Comparison of ENCODE assay signal across 11 mouse cellular contexts in genomic region chr4:41645488-41645887, GRCm38 (mm10). TPM values are rescaled to one million over a fixed set of nuclear protein-coding genes. Genes with fewer than 3 reads are reported as not detected.
DNase-seq lines count a peak whose midpoint lies in the region; ATAC-seq and TF ChIP-seq lines count a peak whose summit lies in the region.
"Had no signal": no experiment of that assay in that cellular context is flagged by ENCODE, and none has a peak within 500 bp of the region (broad histone marks: within the 10 kb centered on the region; RNA-seq: fewer than 3 reads in every experiment).

No protein-coding gene starts in this region.

- no peak overlapping the region for H3K4me2 ChIP-seq in midbrain, embryonic 13.5 days (replicated peaks)
- H3K4me2 ChIP-seq in stomach, postnatal 0 days (replicated peaks; ENCODE audit: low read depth): no peak overlapping the region
- H3K4me2 ChIP-seq: embryonic facial prominence, embryonic 13.5 days; midbrain, embryonic 12.5 days; stomach, embryonic 15.5 days had no signal

- no peaks in the 10 kb centered on the region for H3K9me3 ChIP-seq in midbrain, embryonic 13.5 days
- 0 out of 2 replicates have a peak, but pooled peaks cover 8% of the 10 kb centered on the region for H3K9me3 ChIP-seq in midbrain, embryonic 10.5 days (replicated peaks)
- H3K9me3 ChIP-seq in stomach, postnatal 0 days (ENCODE audit: control insufficient read depth, low read length): no peaks in the 10 kb centered on the region
- H3K9me3 ChIP-seq: embryonic facial prominence, embryonic 13.5 days; stomach, embryonic 15.5 days had no signal

- TF ChIP-seq EP300 in stomach, postnatal 0 days (optimal IDR thresholded peaks at IDR 0.05): no peak

- peak; percentile 72 for TF ChIP-seq CTCF in stomach, postnatal 0 days (IDR thresholded peaks at IDR 0.05; ENCODE audit: low read depth)

- H3K4me1 ChIP-seq in midbrain, embryonic 13.5 days (replicated peaks): peaks cover 12% of the 10 kb centered on the region
- peaks cover 28% of the 10 kb centered on the region for H3K4me1 ChIP-seq in midbrain, embryonic 10.5 days
- no peaks in the 10 kb centered on the region for H3K4me1 ChIP-seq in stomach, postnatal 0 days (replicated peaks; ENCODE audit: control insufficient read depth, insufficient read depth)
- H3K4me1 ChIP-seq: stomach, embryonic 15.5 days had no signal

- H3K4me3 ChIP-seq in midbrain, embryonic 13.5 days (replicated peaks): no peak overlapping the region
- H3K4me3 ChIP-seq in midbrain, embryonic 10.5 days: no peak overlapping the region
- no peak overlapping the region for H3K4me3 ChIP-seq in stomach, postnatal 0 days (ENCODE audit: low read depth, low read length)
- H3K4me3 ChIP-seq: embryonic facial prominence, embryonic 13.5 days; midbrain, embryonic 12.5 days; stomach, embryonic 15.5 days had no signal

- 0 out of 2 replicates have a peak, but pooled peaks have one; percentile 34 for ATAC-seq in midbrain, embryonic 13.5 days
- no peak for ATAC-seq in stomach, postnatal 0 days (ENCODE audit: low FRiP score, low TSS enrichment)

- no peak overlapping the region for H3K9ac ChIP-seq in midbrain, embryonic 13.5 days (replicated peaks)
- no peak overlapping the region for H3K9ac ChIP-seq in stomach, postnatal 0 days (ENCODE audit: low read length)
- H3K9ac ChIP-seq: embryonic facial prominence, embryonic 13.5 days; midbrain, embryonic 12.5 days; stomach, embryonic 15.5 days had no signal

- H3K27ac ChIP-seq in midbrain, embryonic 13.5 days: no peak overlapping the region
- H3K27ac ChIP-seq in midbrain, embryonic 10.5 days (replicated peaks): no peak overlapping the region
- no peak overlapping the region for H3K27ac ChIP-seq in stomach, postnatal 0 days (replicated peaks)
- H3K27ac ChIP-seq: embryonic facial prominence, embryonic 13.5 days; stomach, embryonic 15.5 days had no signal

- WGBS in midbrain, embryonic 13.5 days: 35% methylated on average over 5 of the region's 5 CpGs
- 41% methylated on average over 5 of the region's 5 CpGs for WGBS in midbrain, embryonic 10.5 days
- 22% methylated on average over 5 of the region's 5 CpGs for WGBS in stomach, postnatal 0 days

- no peaks in the 10 kb centered on the region for H3K36me3 ChIP-seq in midbrain, embryonic 13.5 days
- H3K36me3 ChIP-seq in midbrain, embryonic 10.5 days: no peaks in the 10 kb centered on the region
- H3K36me3 ChIP-seq in stomach, postnatal 0 days (ENCODE audit: control insufficient read depth, insufficient read depth, low read length): no peaks in the 10 kb centered on the region
- H3K36me3 ChIP-seq: embryonic facial prominence, embryonic 13.5 days; midbrain, embryonic 12.5 days; stomach, embryonic 15.5 days had no signal

- H3K27me3 ChIP-seq in midbrain, embryonic 13.5 days: peaks cover 3% of the 10 kb centered on the region; the same call in 1 of the 2 replicates
- H3K27me3 ChIP-seq in midbrain, embryonic 10.5 days (ENCODE audit: low read depth, poor library complexity, severe bottlenecking): no peaks in the 10 kb centered on the region; the same call in 1 of the 2 replicates
- H3K27me3 ChIP-seq in stomach, postnatal 0 days (ENCODE audit: control insufficient read depth, insufficient read depth, low read length): no peaks in the 10 kb centered on the region
- H3K27me3 ChIP-seq: embryonic facial prominence, embryonic 13.5 days; midbrain, embryonic 12.5 days; stomach, embryonic 15.5 days had no signal

- DNase-seq in embryo, embryonic 10.5 days (ENCODE audit: low spot score): peak; percentile 68
- no peak for DNase-seq in embryo, embryonic 11 days
- no peak for DNase-seq in midbrain, embryonic 10.5 days (ENCODE audit: low spot score)
- DNase-seq in kidney, postnatal 36 days: peak; percentile 40 to 67
- DNase-seq in stomach, postnatal 0 days (ENCODE audit: low spot score): peak; percentile 43
- DNase-seq in ovary, adult 18-20 months (ENCODE audit: low spot score): no peak
- no peak for DNase-seq in thymus, adult 18-20 months

RNA-seq across cellular contexts. Expression of gene Enho, which starts 5.4 kb away (rescaled TPM):
- 81.6 and 92.1 TPM in 2 replicates for polyA plus RNA-seq in midbrain, embryonic 13.5 days (2015; fragmentation: Nextera tagmentation; extraction: Ambion mirVana)
- 23.2 and 31.4 TPM in 2 replicates for polyA plus RNA-seq in midbrain, embryonic 10.5 days (2016; fragmentation: Nextera tagmentation; extraction: Ambion mirVana)
- polyA plus RNA-seq in stomach, postnatal 0 days (2015; fragmentation: Nextera tagmentation; extraction: Ambion mirVana): 50.5 and 55.4 TPM in 2 replicates

RNA-seq across cellular contexts. Expression of gene Cntfr, which starts 51.4 kb away (rescaled TPM):
- polyA plus RNA-seq in midbrain, embryonic 13.5 days (2015; fragmentation: Nextera tagmentation; extraction: Ambion mirVana): 27.6 and 32.7 TPM in 2 replicates
- 27.1 and 35.8 TPM in 2 replicates for polyA plus RNA-seq in midbrain, embryonic 10.5 days (2016; fragmentation: Nextera tagmentation; extraction: Ambion mirVana)
- 4.3 and 5.9 TPM in 2 replicates for polyA plus RNA-seq in stomach, postnatal 0 days (2015; fragmentation: Nextera tagmentation; extraction: Ambion mirVana)

RNA-seq across cellular contexts. Expression of gene Il11ra1, which starts 54.3 kb away (rescaled TPM):
- 34.0 and 34.9 TPM in 2 replicates for polyA plus RNA-seq in midbrain, embryonic 13.5 days (2015; fragmentation: Nextera tagmentation; extraction: Ambion mirVana)
- 69.0 TPM in 2 replicates for polyA plus RNA-seq in midbrain, embryonic 10.5 days (2016; fragmentation: Nextera tagmentation; extraction: Ambion mirVana)
- polyA plus RNA-seq in stomach, postnatal 0 days (2015; fragmentation: Nextera tagmentation; extraction: Ambion mirVana): 73.7 and 80.0 TPM in 2 replicates

Comparison
In these comparisons a context has a peak if more than half of its experiments do, and no peak if none do; other contexts are left out.
1. DNase-seq: peak in embryo, embryonic 10.5 days (single experiment), kidney, postnatal 36 days (2 of 2) and stomach, postnatal 0 days (single experiment); none in embryo, embryonic 11 days (single experiment), midbrain, embryonic 10.5 days (single experiment), ovary, adult 18-20 months (single experiment) and thymus, adult 18-20 months (0 of 2).